Mouse (Mus musculus): ENCODE results near the gene Coq4.

Gene Coq4

GRCm38 (mm10) chr2:29845636-29846035 is 58.3 kb downstream of the Coq4 start:
- no peak for DNase-seq (ENCODE audit: low spot score in 2 of 2)

- peak; percentile 61 to 66 for DNase-seq (ENCODE audit: low spot score in 2 of 2)
Observed at GRCm38 (mm10) chr2:29846061-29846853, 59.0 kb downstream of the Coq4 start.

GRCm38 (mm10) chr2:29846911-29847310 is 59.6 kb downstream of the Coq4 start:
- no peak for DNase-seq (ENCODE audit: low spot score in 2 of 2)

Measured in right cerebral cortex, postnatal 10 days (tissue).